Mouse (Mus musculus): ENCODE data around the gene Olfr1215.
"Not testable (repeated sequence)": the region's sequence is repeated elsewhere in the genome, so short reads cannot be mapped to it uniquely, and the experiment has no call there.

Olfr1215 gene

DNA sequence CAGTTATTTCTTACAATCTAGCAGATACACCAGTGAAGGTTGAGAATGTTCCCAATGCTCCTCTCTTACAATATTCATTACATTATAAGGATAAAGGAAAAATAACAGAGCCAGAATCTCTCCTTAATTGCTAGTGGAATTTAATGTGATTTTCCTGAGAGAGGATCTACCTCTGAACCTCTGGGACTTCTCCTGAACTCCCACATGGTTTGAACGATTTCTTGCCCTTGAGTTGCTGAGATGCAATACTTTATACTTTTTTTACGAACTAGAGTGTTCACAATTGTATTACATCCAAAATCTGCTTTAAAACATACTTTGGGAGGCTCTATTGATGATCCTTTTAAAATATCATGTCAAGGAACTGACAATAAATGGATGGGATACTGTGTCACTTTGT lies at the start of gene Olfr1215:
Olfr1215 (minus strand) TSS at position 101 of the 400 bp plus-strand sequence.
- DNase-seq (ENCODE audit: low spot score in 2 of 2) = no peak

GRCm38 (mm10) chr2:89031965-89032364 lies 25.2 kb upstream of the Olfr1215 start, which contains the start of gene Olfr1217:
Gene Olfr1217, minus strand, starts transcription at chr2:89032065.
- no peak for DNase-seq (ENCODE audit: low spot score in 2 of 2)

GRCm38 (mm10) chr2:89021436-89021835 lies 14.7 kb upstream of the Olfr1215 start:
- DNase-seq (ENCODE audit: low spot score in 2 of 2) = not testable (repeated sequence)

DNA sequence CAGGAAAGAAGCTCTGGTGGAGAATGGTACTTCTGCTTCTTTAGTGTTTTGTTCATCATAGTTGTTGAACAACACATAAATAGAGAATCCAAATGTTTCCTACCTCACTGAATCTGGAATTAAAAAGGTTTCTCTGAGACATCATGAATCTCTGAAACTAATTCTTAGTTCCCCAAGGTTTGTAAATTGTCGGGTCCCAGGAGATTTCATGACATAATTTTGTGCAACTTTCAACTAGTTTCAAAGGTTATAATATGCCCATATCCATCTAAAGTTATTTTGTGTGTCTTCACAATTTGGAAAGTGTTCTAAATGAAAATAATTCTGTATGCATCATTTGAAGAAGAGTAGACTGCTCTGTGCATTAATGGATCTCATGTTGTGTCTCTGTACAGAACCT lies 11.5 kb upstream of the Olfr1215 start, which contains the start of gene Olfr1216:
Olfr1216 (minus strand) TSS at position 101 of the 400 bp plus-strand sequence.
- no peak for DNase-seq (ENCODE audit: low spot score in 2 of 2)

DNA sequence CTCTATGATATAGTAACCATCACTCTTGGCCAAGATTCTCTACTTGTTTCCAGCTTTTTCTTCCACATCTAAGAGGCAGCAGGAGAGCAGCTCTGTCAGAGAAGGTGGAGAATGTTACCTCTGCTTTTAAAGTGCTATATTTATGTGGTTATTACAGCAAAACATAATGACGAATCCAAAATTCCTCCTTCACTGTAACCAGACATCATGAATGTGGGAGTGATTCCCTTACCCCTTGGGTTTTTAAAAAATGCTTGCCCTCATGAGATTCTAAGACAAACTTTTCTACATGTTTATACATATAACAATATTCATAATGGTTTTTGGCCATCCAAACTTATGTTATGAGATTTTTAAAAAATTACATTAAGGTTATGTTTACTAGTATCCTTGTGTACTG lies 14.2 kb downstream of the Olfr1215 start, which contains the start of gene Olfr1214:
Olfr1214 (minus strand) TSS at position 101 of the 400 bp plus-strand sequence.
- DNase-seq (ENCODE audit: low spot score in 2 of 2) = no peak

- no peak for DNase-seq (ENCODE audit: low spot score in 2 of 2)
Observed at GRCm38 (mm10) chr2:88980181-88980580, 26.6 kb downstream of the Olfr1215 start, which contains the start of gene Gm13762. Gene Gm13762, minus strand, starts transcription at chr2:88980281.

- no peak for DNase-seq (ENCODE audit: low spot score in 2 of 2)
Observed at GRCm38 (mm10) chr2:88953669-88954068, 53.1 kb downstream of the Olfr1215 start, which contains the start of gene Olfr1212. Gene Olfr1212, plus strand, starts transcription at chr2:88953969.

All from heart, adult 9 months (tissue).